Mouse (Mus musculus) stomach, embryonic 15.5 days (tissue): ENCODE results near the gene Nsf. TPM values are rescaled to one million over a fixed set of nuclear protein-coding genes. Genes with fewer than 3 reads are reported as not detected.
"Not testable (repeated sequence)": the region's sequence is repeated elsewhere in the genome, so short reads cannot be mapped to it uniquely, and the experiment has no call there.

Experiments
- ATAC-seq: fragments of 200-750 bp; cut with Nextera tagmentation; 2 replicates; pipeline ENCODE4 v1.8.0; 2017; ENCODE audit warnings: low read depth, moderate number of reproducible peaks, moderate TSS enrichment; ENCODE audit not compliant: insufficient read depth, low FRiP score
- H3K27ac ChIP-seq: fragments of 300-500 bp; sonication (generic); 2 replicates; pipeline ENCODE4 v1.5.1; 2015; ENCODE audit warnings: mild to moderate bottlenecking, inconsistent platforms
- H3K27me3 ChIP-seq: fragments of 300-500 bp; sonication (generic); replicated peaks from 2 replicates; pipeline ENCODE4 v1.6.1; 2015; ENCODE audit warnings: inconsistent platforms
- H3K36me3 ChIP-seq: fragments of 300-500 bp; sonication (generic); 2 replicates; pipeline ENCODE4 v1.6.1; 2015; ENCODE audit warnings: inconsistent platforms
- H3K4me1 ChIP-seq: fragments of 300-500 bp; sonication (generic); 2 replicates; pipeline ENCODE4 v1.6.1; 2015; ENCODE audit warnings: inconsistent platforms
- H3K4me2 ChIP-seq: fragments of 300-500 bp; sonication (generic); 2 replicates; pipeline ENCODE4 v1.6.1; 2015; ENCODE audit warnings: mild to moderate bottlenecking, inconsistent platforms
- H3K4me3 ChIP-seq: fragments of 300-500 bp; sonication (generic); replicated peaks from 2 replicates; pipeline ENCODE4 v1.5.1; 2015; ENCODE audit warnings: inconsistent platforms
- H3K9ac ChIP-seq: fragments of 300-500 bp; sonication (generic); 2 replicates; pipeline ENCODE4 v1.6.1; 2015; ENCODE audit warnings: inconsistent platforms
- H3K9me3 ChIP-seq: fragments of 300-500 bp; sonication (generic); 2 replicates; pipeline ENCODE4 v1.6.1; 2016; ENCODE audit warnings: inconsistent platforms
- WGBS: fragments of 180-500 bp; shearing (Covaris S2); methylation state at CpG from one replicate; pipeline ENCODE4 v1.1.7; 2015; 5-methylcytosine and 5-hydroxymethylcytosine counted together
- polyA plus RNA-seq: library from polyadenylated mRNA; unstranded; fragments of >200 nt; fragmentation: Nextera tagmentation; extraction: Ambion mirVana; gene quantifications from 2 replicates; pipeline ENCODE4 v1.2.1, GENCODE M21; 2015

Nsf gene
- polyA plus RNA-seq, 1 experiment from 2014 or later: 45.8 TPM

DNA sequence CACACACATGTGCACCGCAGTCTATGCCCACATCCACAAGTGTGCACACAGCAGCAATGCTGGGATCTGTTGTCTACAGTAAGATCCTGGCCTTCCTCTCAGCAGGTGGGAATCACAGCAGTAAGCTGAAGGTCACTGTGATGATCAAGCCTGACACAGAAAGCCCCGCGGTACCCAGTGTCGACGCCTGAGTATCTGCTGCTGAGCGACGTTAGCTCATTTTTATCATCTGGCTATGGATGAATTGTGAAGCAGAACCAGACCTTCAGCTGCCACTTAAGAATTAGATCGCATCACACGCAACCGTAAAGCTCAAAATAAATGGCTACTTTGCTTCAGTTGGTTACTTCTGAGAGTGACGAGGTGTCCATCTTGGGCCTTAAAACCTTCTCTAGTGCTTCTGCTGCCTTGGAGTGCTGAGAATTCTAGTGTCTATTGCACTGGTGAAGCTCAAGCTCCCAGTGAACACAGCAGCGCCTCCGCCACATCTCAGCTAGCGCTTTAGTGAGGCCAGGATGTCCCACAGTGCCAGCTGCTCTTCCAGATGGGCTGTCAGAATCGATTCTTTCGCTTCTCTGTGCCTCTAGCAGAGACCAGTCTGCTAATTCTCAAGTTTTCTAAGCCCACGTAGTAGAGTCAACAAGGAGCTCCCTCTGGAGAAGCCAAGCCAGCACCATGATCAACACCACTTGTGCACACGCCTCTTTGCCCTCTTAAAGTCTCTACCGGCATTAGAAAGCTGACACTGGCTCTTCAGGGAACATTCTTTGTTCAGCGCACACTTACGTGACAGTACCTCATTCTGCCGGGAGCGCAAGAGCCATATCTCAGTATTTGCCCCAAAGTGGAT, 63.3 kb downstream of the Nsf start:
- no peaks in the 10 kb centered on the region for H3K27me3 ChIP-seq
- H3K4me3 ChIP-seq: no peak overlapping the region
- H3K4me1 ChIP-seq: no peaks in the 10 kb centered on the region
- no peaks in the 10 kb centered on the region for H3K9me3 ChIP-seq
- H3K27ac ChIP-seq: no peak overlapping the region
- H3K36me3 ChIP-seq: no peaks in the 10 kb centered on the region
- no peak overlapping the region for H3K9ac ChIP-seq
- WGBS: 90% methylated on average over 23 of the region's 23 CpGs
- no peak overlapping the region for H3K4me2 ChIP-seq
- ATAC-seq: no peak

DNA sequence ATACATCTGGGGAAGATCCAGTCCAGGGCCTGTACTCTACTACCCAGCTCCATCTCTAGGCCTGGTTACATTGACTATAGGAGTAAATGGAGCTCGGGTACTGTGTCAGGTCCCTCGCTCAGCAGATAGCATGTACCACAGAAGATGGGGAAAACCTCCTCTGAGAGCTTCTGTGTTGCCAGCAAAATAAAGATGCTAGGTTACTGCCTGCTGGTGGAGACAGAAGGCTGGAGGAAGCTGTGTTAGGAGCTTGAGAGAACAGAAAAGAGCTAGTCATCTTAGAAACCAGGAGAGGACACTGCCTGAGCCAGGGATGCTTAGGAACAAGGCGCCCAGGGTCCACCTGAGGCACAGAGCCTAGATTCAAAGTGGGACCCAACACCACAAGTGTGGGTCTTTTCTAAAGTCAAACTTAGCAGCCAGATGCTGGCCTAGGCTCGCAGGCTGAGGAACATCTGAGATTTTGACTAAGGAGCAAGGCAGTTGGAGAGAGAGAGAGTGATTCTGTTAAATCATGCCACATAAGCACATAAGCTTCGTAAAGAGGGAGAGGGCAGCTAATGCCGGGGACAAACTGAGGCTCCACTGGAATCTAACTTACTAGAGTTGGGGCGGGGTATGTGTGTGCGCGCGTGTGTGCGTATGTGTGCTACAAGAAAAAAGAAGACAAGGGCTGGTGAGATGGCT, 66.0 kb downstream of the Nsf start:
- H3K27ac ChIP-seq: no peak overlapping the region
- ATAC-seq: no peak
- H3K36me3 ChIP-seq: 0 out of 2 replicates have a peak, but pooled peaks cover 4% of the 10 kb centered on the region
- H3K27me3 ChIP-seq: no peaks in the 10 kb centered on the region
- H3K4me1 ChIP-seq: peaks cover 4% of the 10 kb centered on the region; the same call in 1 of the 2 replicates
- WGBS: 94% methylated on average over 11 of the region's 11 CpGs
- H3K4me2 ChIP-seq: no peak overlapping the region
- H3K9ac ChIP-seq: no peak overlapping the region
- H3K4me3 ChIP-seq: no peak overlapping the region
- no peaks in the 10 kb centered on the region for H3K9me3 ChIP-seq

DNA sequence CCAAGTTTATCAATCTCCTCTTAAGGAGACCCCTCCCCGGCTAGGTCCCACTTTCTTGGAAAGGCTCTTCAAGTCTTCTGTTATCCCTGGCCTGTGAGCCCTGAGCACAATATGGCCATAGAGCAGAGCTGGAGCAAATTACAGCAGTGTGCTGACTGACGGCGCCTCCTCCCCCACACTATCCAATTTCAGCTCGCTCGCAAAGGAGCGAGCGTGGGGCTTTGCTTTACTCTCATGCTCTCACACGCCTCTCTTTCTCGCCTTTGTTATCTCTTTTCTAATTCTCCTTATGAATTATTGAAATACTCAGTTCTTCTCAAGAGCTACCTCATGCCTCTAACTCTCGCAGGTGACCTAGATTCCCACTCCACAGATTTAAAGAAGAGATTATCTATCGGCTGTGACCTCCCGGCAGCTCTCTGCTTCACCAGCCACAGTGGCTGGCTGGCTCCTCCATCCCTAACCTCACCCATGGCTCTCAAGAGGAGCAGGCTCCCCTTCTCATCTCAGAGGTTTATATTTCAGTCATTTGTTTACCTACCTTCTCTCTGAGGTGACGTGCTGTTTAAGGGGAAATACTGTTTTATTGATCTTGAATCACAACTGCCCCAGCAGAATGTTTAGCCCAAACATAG, 69.0 kb downstream of the Nsf start:
- no peaks in the 10 kb centered on the region for H3K9me3 ChIP-seq
- 16% methylated on average over 13 of the region's 13 CpGs for WGBS
- 0 out of 2 replicates have a peak, but pooled peaks cover 7% of the 10 kb centered on the region for H3K36me3 ChIP-seq
- H3K4me2 ChIP-seq: no peak overlapping the region
- ATAC-seq: no peak
- H3K4me1 ChIP-seq: peaks cover 4% of the 10 kb centered on the region; the same call in 1 of the 2 replicates
- H3K27ac ChIP-seq: no peak overlapping the region
- H3K9ac ChIP-seq: no peak overlapping the region
- no peaks in the 10 kb centered on the region for H3K27me3 ChIP-seq
- no peak overlapping the region for H3K4me3 ChIP-seq

DNA sequence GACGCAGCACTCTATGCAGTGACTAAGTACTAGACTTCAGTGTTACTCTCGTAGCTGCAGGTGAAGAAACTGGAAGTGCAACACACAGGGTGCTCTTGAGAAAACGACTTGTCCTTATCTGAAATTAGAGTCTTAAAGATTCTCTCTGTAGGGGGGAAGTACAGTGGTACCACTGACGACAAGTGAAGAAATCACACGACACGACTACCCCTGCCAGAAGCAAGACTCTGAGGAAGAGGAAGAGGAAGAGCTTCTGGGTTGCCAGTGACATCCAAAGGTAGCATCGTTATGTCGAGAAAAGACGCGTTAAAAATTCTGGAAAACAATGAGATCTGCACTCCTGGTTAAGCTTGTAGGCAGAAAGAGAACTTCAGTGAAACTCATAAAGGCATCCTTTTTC, 70.1 kb downstream of the Nsf start:
- Histone ChIP-seq H3K4me2 (no peak overlapping the region), H3K36me3 (0 out of 2 replicates have a peak, but pooled peaks cover 9% of the 10 kb centered on the region), H3K4me1 (peaks cover 4% of the 10 kb centered on the region; the same call in 1 of the 2 replicates), H3K9ac (no peak overlapping the region), H3K27ac (no peak overlapping the region), H3K9me3 (no peaks in the 10 kb centered on the region), H3K27me3 (no peaks in the 10 kb centered on the region), H3K4me3 (no peak overlapping the region)
- ATAC-seq: no peak
- 90% methylated on average over 10 of the region's 10 CpGs for WGBS

DNA sequence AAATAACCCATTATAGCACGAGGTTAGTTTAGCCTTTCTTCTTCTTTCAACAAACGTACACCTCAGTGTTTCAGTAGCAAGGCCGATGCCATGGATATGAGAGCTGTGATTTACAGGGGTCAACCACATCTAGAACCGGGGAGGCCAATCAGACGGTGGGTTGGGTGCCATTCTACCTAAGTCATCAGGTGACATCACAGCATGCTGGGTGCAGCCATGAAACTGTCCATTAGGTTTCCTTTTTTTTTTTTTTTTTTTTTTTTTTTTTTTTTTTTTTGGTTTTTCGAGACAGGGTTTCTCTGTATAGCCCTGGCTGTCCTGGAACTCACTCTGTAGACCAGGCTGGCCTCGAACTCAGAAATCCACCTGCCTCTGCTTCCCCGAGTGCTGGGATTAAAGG, 74.4 kb downstream of the Nsf start:
- H3K4me3 ChIP-seq, H3K9ac ChIP-seq, H3K27ac ChIP-seq, H3K4me2 ChIP-seq, H3K27me3 ChIP-seq, ATAC-seq, H3K4me1 ChIP-seq, H3K9me3 ChIP-seq, H3K36me3 ChIP-seq: not testable (repeated sequence)
- WGBS: 93% methylated on average over 7 of the region's 8 CpGs

DNA sequence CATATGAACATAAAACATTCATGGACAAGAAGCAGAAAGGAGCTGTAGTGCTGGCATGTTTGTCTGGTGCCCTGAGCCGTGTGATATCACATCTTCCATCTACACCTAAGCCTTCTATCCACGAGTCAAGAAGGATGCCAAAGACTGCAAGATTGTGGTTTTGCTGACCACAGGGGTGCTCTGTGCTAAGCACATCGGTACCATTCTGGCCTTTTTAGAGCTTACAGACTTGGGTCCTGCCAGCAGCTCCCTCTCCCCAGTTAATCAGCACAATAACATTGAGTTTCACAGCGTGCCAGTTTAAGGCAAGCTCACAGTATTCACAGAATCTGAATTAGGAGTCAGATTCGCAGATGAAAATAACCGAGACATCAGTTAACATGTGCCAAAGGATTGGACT, 75.4 kb downstream of the Nsf start:
- Histone ChIP-seq H3K9me3 (no peaks in the 10 kb centered on the region), H3K9ac (no peak overlapping the region), H3K4me3 (no peak overlapping the region), H3K4me2 (no peak overlapping the region), H3K4me1 (no peaks in the 10 kb centered on the region), H3K27ac (no peak overlapping the region), H3K27me3 (no peaks in the 10 kb centered on the region), H3K36me3 (0 out of 2 replicates have a peak, but pooled peaks cover 5% of the 10 kb centered on the region)
- ATAC-seq: no peak
- WGBS: 85% methylated on average over 6 of the region's 6 CpGs

DNA sequence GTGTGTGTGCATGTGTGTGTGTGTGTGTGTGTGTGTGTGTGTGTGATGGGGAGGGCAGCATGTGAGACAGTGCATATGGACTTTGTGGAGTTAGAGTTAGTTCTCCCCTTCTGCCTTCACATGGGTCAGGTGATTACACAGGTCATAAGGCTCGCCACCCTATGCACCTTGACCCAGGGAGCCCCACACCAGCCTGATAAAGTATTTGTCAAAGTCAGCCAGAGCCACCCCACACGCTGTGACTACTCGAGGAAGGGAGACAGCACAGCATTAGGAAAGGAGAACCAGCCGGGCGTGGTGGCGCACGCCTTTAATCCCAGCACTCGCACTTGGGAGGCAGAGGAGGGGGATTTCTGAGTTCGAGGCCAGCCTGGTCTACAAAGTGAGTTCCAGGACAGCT, 83.5 kb downstream of the Nsf start:
- no peak for ATAC-seq
- Histone ChIP-seq H3K27ac (no peak overlapping the region), H3K36me3 (peaks cover 4% of the 10 kb centered on the region; the same call in 1 of the 2 replicates), H3K4me2 (no peak overlapping the region), H3K4me1 (no peaks in the 10 kb centered on the region), H3K9me3 (no peaks in the 10 kb centered on the region), H3K9ac (no peak overlapping the region), H3K4me3 (no peak overlapping the region), H3K27me3 (no peaks in the 10 kb centered on the region)
- WGBS: 78% methylated on average over 9 of the region's 9 CpGs

DNA sequence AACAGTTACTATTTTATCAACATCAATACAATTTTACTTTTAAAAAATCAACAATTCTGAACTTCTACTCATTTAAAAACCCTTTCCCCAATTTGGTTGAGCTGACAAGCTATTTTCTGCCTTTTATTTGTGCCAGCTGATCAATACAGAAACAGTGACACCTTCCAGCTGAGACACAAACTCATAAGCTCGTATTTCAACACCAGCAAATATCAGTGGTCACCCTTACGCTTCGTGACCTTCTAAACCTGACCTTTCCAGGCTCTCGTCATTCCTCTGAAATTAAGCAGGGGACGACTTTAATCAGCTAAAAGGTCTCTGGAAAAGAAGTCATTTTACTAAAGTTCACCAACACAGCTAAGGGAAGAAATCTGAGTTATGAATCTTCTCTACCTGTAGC, 86.2 kb downstream of the Nsf start:
- ATAC-seq: no peak
- H3K9ac ChIP-seq: no peak overlapping the region
- no peaks in the 10 kb centered on the region for H3K4me1 ChIP-seq
- H3K4me3 ChIP-seq: no peak overlapping the region
- H3K9me3 ChIP-seq: no peaks in the 10 kb centered on the region
- H3K4me2 ChIP-seq: no peak overlapping the region
- no peaks in the 10 kb centered on the region for H3K27me3 ChIP-seq
- 62% methylated on average over 5 of the region's 5 CpGs for whole genome bisulfite sequencing
- peaks cover 4% of the 10 kb centered on the region; the same call in 1 of the 2 replicates for H3K36me3 ChIP-seq
- H3K27ac ChIP-seq: no peak overlapping the region

DNA sequence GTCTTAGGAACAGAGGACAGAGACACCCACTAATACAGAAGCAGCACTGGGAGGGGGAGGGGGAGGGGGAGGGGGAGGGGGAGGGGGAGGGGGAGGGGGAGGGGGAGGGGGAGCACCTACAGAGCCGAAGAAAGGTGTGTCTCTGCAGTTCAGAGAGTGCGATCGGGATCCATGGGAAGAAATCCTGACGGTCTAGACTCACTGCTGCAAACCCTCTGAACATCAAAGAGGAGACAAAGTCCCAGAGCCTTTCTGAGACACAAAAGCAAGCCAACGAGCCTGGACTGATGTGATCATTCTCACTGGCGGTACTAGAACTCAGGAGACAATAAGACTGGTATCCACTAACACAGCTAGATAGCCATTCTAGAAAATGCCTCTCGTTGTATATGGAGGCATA, 88.5 kb downstream of the Nsf start:
- peaks cover 3% of the 10 kb centered on the region; the same call in 1 of the 2 replicates for H3K36me3 ChIP-seq

DNA sequence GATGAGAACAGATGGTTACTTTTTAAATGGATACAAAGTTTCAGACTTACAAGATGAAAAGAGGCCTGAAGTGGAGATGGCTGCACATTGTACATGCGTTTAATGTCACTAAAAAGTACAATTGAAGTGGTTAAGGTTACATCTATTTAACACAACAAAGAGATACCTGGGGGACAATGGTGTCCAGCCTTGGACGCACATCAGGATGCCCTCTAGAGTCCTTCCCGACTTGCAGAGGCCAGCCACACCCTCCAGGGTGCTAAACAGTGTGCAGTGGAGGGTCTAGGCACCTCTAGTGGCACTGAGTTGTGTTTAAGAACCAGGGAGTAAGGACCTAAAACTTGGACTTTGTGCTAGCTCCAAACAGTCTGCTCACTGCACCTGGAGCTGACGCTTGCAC, 89.4 kb downstream of the Nsf start:
- Histone ChIP-seq H3K36me3 (peaks cover 3% of the 10 kb centered on the region; the same call in 1 of the 2 replicates), H3K4me1 (no peaks in the 10 kb centered on the region), H3K27me3 (no peaks in the 10 kb centered on the region), H3K27ac (no peak overlapping the region), H3K4me3 (no peak overlapping the region), H3K9me3 (no peaks in the 10 kb centered on the region), H3K4me2 (no peak overlapping the region), H3K9ac (no peak overlapping the region)
- 81% methylated on average over 4 of the region's 4 CpGs for WGBS
- no peak for ATAC-seq

More for the DNA sequence above, 88.5 kb downstream of the Nsf start:
- H3K4me2 ChIP-seq: no peak overlapping the region
- H3K9ac ChIP-seq: no peak overlapping the region
- ATAC-seq: no peak
- no peak overlapping the region for H3K4me3 ChIP-seq
- H3K27me3 ChIP-seq: no peaks in the 10 kb centered on the region
- 70% methylated on average over 7 of the region's 7 CpGs for WGBS
- H3K4me1 ChIP-seq: no peaks in the 10 kb centered on the region
- H3K27ac ChIP-seq: no peak overlapping the region
- H3K9me3 ChIP-seq: no peaks in the 10 kb centered on the region

DNA sequence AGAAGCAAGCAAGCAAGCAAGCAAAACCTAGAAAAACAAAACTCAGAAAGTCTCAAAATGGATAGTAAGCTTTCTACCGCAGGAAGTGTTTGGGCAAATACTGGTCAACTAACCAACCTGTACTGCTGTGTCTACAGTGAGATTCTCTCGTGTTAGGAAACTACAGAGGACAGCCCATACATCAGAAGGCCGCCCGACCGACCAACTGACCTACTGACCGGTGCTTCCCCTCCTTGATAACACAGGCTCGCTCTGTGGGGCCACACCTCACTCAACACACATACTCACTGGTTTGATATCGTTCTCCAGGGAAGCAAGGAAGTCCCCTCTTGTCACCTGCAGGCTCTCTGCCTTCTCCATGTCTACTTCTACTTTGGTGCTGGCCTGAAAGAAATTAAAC, 90.9 kb downstream of the Nsf start:
- Histone ChIP-seq H3K36me3 (peaks cover 3% of the 10 kb centered on the region; the same call in 1 of the 2 replicates), H3K4me3 (no peak overlapping the region), H3K4me2 (no peak overlapping the region), H3K4me1 (no peaks in the 10 kb centered on the region), H3K27ac (no peak overlapping the region), H3K27me3 (no peaks in the 10 kb centered on the region), H3K9me3 (no peaks in the 10 kb centered on the region), H3K9ac (no peak overlapping the region)
- 64% methylated on average over 8 of the region's 8 CpGs for WGBS
- ATAC-seq: no peak
